Mouse (Mus musculus) liver, embryonic 12.5 days (tissue): ENCODE measurements around the gene Ube2g1. TPM values are rescaled to one million over a fixed set of nuclear protein-coding genes. Genes with fewer than 3 reads are reported as not detected.

Experiments used
- ATAC-seq: fragments of 200-750 bp; cut with Nextera tagmentation; 2 replicates; pipeline ENCODE4 v1.8.0; 2017; ENCODE audit warnings: moderate number of reproducible peaks, mild to moderate bottlenecking, moderate library complexity
- H3K27ac ChIP-seq: fragments of 300-500 bp; sonication (generic); 2 replicates; pipeline ENCODE4 v1.5.1; 2016; ENCODE audit warnings: mild to moderate bottlenecking
- H3K27me3 ChIP-seq: fragments of 300-500 bp; sonication (generic); replicated peaks from 2 replicates; pipeline ENCODE4 v1.6.1; 2016; ENCODE audit warnings: mild to moderate bottlenecking, moderate library complexity
- H3K36me3 ChIP-seq: fragments of 300-500 bp; sonication (generic); 2 replicates; pipeline ENCODE4 v1.6.1; 2016; ENCODE audit warnings: mild to moderate bottlenecking, moderate library complexity
- H3K4me1 ChIP-seq: fragments of 300-500 bp; sonication (generic); 2 replicates; pipeline ENCODE4 v1.6.1; 2016
- H3K4me2 ChIP-seq: fragments of 300-500 bp; sonication (generic); 2 replicates; pipeline ENCODE4 v1.6.1; 2016; ENCODE audit warnings: mild to moderate bottlenecking, moderate library complexity
- H3K4me3 ChIP-seq: fragments of 300-500 bp; sonication (generic); 2 replicates; pipeline ENCODE4 v1.5.1; 2016; ENCODE audit warnings: mild to moderate bottlenecking, moderate library complexity
- H3K9ac ChIP-seq: fragments of 300-500 bp; sonication (generic); 2 replicates; pipeline ENCODE4 v1.6.1; 2016; ENCODE audit warnings: mild to moderate bottlenecking, moderate library complexity
- H3K9me3 ChIP-seq: fragments of 300-500 bp; sonication (generic); replicated peaks from 2 replicates; pipeline ENCODE4 v1.6.1; 2016; ENCODE audit warnings: mild to moderate bottlenecking, moderate library complexity
- WGBS: fragments of 180-500 bp; shearing (Covaris S2); methylation state at CpG from one replicate; pipeline ENCODE4 v1.1.7; 2016; ENCODE audit not compliant: insufficient replicate concordance; 5-methylcytosine and 5-hydroxymethylcytosine counted together
- polyA plus RNA-seq: library from polyadenylated mRNA; unstranded; fragments of >200 nt; fragmentation: Nextera tagmentation; extraction: Ambion mirVana; gene quantifications from 2 replicates; pipeline ENCODE4 v1.2.1, GENCODE M21; 2016

Ube2g1 gene
- polyA plus RNA-seq, result 36.7 and 37.3 TPM in 2 replicates

DNA sequence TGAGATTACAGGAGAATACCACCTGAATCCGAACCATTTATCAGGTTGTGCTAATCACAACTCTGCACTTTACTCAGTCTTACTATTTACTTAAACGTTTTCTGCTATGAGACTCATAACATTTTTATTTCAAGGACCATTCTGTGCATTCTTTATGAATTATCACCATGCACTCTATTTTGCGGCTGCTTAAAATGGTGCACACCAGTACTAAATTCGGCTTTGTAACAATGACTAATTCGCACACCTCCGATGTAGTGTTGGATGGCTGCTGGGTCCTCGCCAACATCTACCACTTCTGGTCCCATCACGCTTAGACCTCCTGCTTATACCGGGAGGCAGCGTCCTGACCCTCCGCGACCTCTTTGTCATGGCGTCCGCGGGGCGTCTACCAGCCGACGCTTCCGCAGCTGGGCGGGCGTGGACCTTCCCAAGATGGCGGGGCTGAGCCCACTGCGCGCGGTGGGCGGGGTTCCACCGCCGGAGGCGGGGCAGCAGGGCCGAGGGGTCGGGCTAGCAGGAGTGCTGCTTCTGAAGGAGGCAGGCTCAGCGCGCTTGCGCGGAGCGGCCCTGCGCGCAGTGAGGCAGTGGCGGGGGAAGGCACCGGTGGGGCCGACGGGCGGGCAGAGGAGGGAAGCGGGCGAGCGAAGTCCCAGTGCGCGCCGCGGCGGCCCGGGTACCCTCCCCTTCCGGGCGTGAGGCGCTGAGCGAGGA is at the start of gene Ube2g1:
Gene Ube2g1, plus strand, starts transcription at position 590 of the 714 bp plus-strand sequence.
- peak within 1 kb of the TSS; percentile 99 for H3K27ac ChIP-seq
- H3K9me3 ChIP-seq, result no peaks in the 10 kb centered on the region
- peak; percentile 94 for ATAC-seq
- peaks cover 30% of the 10 kb centered on the region for H3K4me1 ChIP-seq
- H3K36me3 ChIP-seq, result no peaks in the 10 kb centered on the region
- H3K9ac ChIP-seq, result peak within 1 kb of the TSS; percentile 98
- WGBS, result 2% methylated on average over 46 of the region's 56 CpGs
- peak within 1 kb of the TSS; percentile 97 for H3K4me3 ChIP-seq
- H3K27me3 ChIP-seq, result no peaks in the 10 kb centered on the region
- peak within 1 kb of the TSS; percentile 93 for H3K4me2 ChIP-seq

DNA sequence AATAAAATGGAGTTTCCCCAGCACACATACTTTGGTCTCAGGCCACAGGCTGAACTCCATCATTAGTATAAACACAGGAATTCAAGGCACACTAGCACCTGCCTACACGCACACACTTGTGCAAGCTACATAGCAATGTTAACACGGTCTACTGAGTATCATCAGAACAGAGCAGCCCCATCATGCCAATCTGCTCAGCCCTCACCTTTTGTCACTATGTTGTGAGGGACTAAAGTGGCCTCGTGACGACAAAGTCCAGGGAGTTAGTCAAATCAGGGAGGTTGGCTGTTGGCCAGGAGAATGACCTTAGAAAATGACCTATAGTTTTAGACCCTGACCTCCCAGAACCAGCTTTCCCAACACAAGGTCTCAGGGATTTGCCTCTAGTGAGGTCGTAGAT is 48.9 kb upstream of the Ube2g1 start:
- no peak overlapping the region for H3K4me3 ChIP-seq
- H3K27ac ChIP-seq, result no peak overlapping the region
- H3K9me3 ChIP-seq, result no peaks in the 10 kb centered on the region
- no peaks in the 10 kb centered on the region for H3K27me3 ChIP-seq
- H3K36me3 ChIP-seq, result no peaks in the 10 kb centered on the region
- no peak overlapping the region for H3K9ac ChIP-seq
- ATAC-seq, result peak; percentile 32; the same call in 1 of the 2 replicates
- H3K4me2 ChIP-seq, result no peak overlapping the region
- no peaks in the 10 kb centered on the region for H3K4me1 ChIP-seq
- 68% methylated on average over 5 of the region's 5 CpGs for WGBS

DNA sequence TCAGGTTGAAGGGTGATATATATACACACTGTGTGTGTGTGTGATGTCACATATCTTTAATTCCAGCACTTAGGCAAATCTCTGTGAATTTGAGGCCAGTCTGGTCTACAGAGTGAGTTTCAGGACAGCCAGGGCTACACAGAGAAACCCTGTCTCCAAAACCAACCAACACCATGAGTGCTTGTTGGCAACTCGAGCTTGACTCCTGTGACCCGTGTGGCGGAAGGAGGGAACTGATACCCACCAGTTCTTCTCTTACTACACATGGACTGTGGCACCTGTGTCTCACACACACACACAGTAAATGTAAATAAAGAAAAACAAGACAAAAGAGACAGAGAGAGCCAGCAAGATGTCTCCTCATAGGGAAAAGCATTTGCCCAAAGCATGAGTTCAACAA is 46.4 kb upstream of the Ube2g1 start:
- ATAC-seq, result no peak
- Histone ChIP-seq H3K36me3 (no peaks in the 10 kb centered on the region), H3K4me3 (no peak overlapping the region), H3K4me2 (no peak overlapping the region), H3K9ac (no peak overlapping the region), H3K27ac (no peak overlapping the region), H3K9me3 (no peaks in the 10 kb centered on the region), H3K4me1 (no peaks in the 10 kb centered on the region; the same call in 1 of the 2 replicates), H3K27me3 (no peaks in the 10 kb centered on the region)
- 61% methylated on average over 3 of the region's 3 CpGs for WGBS

DNA sequence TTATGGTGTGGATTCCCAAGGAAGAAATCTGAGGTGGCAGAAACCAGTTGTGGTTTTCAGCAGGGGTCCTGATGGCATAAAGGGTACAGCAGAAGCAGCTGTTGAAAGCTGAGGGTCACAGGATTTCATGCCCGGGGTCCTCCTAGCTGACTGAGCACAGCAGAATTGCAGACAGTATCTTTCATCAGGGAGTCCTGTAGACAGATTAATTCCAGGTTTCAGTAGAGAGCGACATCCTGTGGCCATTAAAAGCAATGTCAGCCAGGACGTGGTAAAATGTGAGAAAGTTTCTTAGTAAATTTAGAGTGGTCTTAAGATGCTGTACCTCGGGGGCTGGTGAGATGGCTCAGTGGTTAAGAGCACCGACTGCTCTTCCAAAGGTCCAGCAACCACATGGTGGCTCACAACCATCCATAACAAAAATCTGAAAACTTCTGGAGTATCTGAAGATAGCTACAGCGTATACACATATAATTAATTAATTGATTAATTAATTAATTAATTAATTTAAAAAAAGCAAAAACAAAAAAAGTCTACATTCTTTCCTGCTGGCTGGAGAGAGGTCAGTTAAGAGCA is 42.8 kb upstream of the Ube2g1 start:
- WGBS, result 19% methylated on average over 6 of the region's 6 CpGs

DNA sequence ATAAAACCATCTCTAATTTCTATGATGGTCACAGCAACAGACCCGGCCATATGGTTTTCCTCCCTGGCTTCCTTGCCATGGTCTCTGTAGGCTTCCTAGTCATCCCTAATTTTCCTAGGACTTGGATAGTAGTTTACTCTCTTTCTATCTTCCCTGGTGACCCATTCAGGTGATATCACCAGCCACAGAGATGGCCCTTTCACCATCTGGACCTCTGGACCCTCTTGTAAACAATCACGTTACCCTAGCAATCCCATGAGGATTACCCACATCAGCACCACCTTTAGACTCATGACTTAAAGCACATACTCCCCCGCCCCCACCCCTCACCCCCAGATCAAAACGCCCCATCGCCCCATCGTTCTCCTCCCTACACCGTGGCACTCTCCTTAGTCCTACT is 40.8 kb upstream of the Ube2g1 start:
- Histone ChIP-seq H3K36me3 (no peaks in the 10 kb centered on the region), H3K4me2 (no peak overlapping the region), H3K4me1 (peaks cover 20% of the 10 kb centered on the region), H3K27ac (no peak overlapping the region), H3K9me3 (no peaks in the 10 kb centered on the region), H3K27me3 (0 out of 2 replicates have a peak, but pooled peaks cover 1% of the 10 kb centered on the region), H3K4me3 (no peak overlapping the region), H3K9ac (no peak overlapping the region)
- WGBS, result 68% methylated on average over 7 of the region's 7 CpGs
- ATAC-seq, result no peak

More for the DNA sequence above, 42.8 kb upstream of the Ube2g1 start:
- Histone ChIP-seq H3K27ac (no peak overlapping the region), H3K9ac (no peak overlapping the region), H3K36me3 (no peaks in the 10 kb centered on the region), H3K4me1 (peaks cover 5% of the 10 kb centered on the region; the same call in 1 of the 2 replicates), H3K27me3 (no peaks in the 10 kb centered on the region), H3K9me3 (no peaks in the 10 kb centered on the region), H3K4me2 (no peak overlapping the region), H3K4me3 (no peak overlapping the region)
- ATAC-seq, result no peak

DNA sequence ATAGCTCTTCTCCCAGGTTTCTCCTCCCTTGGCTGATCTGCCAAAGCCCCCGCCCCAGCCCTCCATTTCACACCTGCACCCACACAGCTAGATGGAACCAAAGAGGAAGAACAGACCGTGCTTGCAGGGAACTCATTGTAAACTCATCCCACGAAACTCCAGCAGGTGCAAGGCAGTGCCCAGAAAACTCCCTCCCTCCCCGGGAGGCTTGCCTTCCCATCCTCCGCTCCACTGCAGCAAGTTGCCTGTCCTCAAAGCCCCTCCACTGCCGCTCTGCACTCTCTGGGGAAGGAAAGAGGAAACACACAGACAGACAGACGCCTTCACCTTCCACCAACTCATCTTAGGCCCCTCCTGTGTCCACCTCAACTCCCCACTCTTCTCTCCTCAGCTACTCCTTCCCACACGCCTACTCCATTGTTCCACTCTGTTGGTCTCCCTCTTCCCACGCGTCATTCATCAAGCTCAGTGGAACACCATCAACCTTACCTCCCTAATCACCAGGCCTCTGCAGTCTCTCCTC is 40.2 kb upstream of the Ube2g1 start:
- Histone ChIP-seq H3K27ac (no peak overlapping the region), H3K4me3 (no peak overlapping the region), H3K4me1 (peaks cover 20% of the 10 kb centered on the region), H3K9ac (no peak overlapping the region), H3K36me3 (no peaks in the 10 kb centered on the region), H3K27me3 (0 out of 2 replicates have a peak, but pooled peaks cover 5% of the 10 kb centered on the region), H3K4me2 (no peak overlapping the region), H3K9me3 (no peaks in the 10 kb centered on the region)
- ATAC-seq, result no peak
- 36% methylated on average over 10 of the region's 10 CpGs for WGBS

DNA sequence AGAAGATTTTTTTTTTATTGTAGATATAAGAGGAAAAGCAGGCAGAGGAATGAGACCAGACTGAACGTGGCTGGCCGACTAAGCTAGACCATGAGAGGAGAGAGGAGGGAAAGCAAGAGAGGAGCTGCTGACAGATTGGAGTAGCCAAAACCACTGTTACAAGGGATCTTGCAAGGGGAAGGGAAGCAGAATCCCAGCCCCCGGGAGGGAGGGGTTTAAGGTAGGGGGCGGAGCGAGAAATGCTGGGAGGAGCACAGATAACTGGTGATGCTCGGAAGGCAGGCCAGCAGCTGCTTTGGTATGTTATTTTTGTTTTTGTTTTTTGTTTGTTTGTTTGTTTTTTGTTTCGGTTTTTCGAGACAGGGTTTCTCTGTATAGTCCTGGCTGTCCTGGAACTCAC is 38.0 kb upstream of the Ube2g1 start:
- Histone ChIP-seq H3K36me3 (no peaks in the 10 kb centered on the region), H3K9me3 (no peaks in the 10 kb centered on the region), H3K4me1 (peaks cover 20% of the 10 kb centered on the region), H3K9ac (no peak overlapping the region), H3K27ac (no peak overlapping the region), H3K4me3 (no peak overlapping the region), H3K27me3 (0 out of 2 replicates have a peak, but pooled peaks cover 5% of the 10 kb centered on the region), H3K4me2 (no peak overlapping the region)
- no peak for ATAC-seq
- WGBS, result 22% methylated on average over 8 of the region's 8 CpGs

DNA sequence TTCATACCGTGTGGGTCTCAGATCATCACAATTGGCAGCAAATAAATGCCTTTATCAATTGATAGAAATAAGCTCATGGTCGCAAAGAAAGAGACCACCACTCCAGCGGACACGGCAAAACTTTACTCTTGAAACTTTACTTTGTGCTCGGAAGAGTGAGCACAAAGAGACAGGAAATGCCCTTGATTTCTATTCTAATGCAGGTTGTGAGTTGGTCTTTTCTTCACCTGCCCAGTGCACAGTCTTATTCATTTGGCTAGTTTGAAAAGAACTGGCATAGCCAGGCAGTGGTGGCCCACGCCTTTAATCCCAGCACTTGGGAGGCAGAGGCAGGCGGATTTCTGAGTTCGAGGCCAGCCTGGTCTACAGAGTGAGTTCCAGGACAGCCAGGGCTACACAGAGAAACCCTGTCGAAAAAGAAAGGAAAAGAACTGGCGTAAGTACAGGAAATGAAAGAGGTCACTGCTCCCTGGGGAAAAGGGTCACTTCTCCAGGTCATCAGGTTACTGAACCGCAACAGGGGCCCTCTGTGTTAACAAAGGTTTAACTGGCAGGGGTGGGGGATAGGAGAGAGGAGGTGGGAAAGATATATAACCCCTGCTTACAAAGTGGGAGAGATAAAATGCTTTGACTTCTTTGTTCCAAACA is 37.3 kb upstream of the Ube2g1 start:
- WGBS, result 69% methylated on average over 11 of the region's 11 CpGs
- Histone ChIP-seq H3K36me3 (no peaks in the 10 kb centered on the region), H3K9ac (no peak overlapping the region), H3K4me3 (no peak overlapping the region), H3K9me3 (no peaks in the 10 kb centered on the region), H3K4me2 (0 out of 2 replicates have a peak overlapping the region, but pooled peaks have one; percentile 54), H3K27ac (no peak overlapping the region), H3K27me3 (0 out of 2 replicates have a peak, but pooled peaks cover 5% of the 10 kb centered on the region), H3K4me1 (peaks cover 20% of the 10 kb centered on the region)
- no peak for ATAC-seq

DNA sequence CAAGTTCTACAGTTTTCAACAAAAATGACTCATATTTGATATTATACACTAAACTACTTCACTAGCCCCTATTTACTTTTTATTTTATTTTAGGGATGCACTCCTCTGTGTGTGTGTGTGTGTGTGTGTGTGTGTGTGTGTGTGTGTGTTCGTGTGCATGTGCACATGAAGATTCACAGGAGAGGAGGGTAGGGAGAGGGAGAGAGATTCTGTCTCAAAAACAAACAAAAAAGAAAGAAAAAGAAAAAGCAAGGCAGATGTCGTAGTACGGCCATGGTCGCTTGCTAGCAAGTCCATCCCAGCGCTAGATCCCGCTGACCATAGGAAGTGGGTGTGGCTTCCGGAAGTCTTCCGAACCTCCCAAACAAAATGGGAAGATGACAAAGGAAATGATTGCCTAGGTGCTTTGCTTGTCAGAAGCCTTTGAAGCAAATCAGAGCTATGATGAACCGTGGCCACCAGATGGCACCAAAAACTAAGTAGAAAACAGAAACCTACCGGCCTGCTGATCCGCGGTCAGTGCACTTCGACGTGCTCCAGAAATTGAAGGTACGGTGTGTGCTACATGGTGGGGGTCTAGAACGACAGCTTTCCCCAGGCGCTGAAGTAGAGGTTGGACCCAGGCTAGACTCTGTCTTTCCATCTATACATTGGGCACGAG is 36.6 kb upstream of the Ube2g1 start:
- 0 out of 2 replicates have a peak, but pooled peaks cover 5% of the 10 kb centered on the region for H3K27me3 ChIP-seq
- 0 out of 2 replicates have a peak, but pooled peaks have one; percentile 49 for ATAC-seq
- no peaks in the 10 kb centered on the region for H3K9me3 ChIP-seq
- H3K36me3 ChIP-seq, result no peaks in the 10 kb centered on the region
- H3K4me3 ChIP-seq, result no peak overlapping the region
- no peak overlapping the region for H3K9ac ChIP-seq
- 2% methylated on average over 18 of the region's 18 CpGs for WGBS
- peak overlapping the region; percentile 54 for H3K4me2 ChIP-seq
- H3K27ac ChIP-seq, result no peak overlapping the region
- peaks cover 20% of the 10 kb centered on the region for H3K4me1 ChIP-seq

DNA sequence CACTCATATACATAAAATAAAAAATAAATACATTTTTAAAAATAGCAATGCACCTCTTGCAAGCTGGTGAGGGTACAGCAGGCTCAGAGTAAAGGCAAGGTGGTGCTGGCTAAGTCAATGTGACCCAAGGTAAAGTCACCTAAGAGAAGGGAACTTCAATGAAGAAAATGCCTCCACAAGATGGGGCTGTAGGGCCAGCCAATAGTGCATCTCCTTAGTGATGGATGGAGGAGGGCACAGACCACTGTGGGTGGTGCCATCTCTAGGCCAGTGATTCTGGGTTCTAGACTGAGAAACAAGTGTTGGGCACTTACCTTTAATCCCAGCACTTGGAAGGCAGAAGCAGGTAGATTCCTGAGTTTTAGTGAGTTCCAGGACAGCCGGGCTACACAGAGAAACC is 33.3 kb upstream of the Ube2g1 start:
- H3K4me3 ChIP-seq, result no peak overlapping the region
- H3K4me2 ChIP-seq, result no peak overlapping the region
- no peak overlapping the region for H3K9ac ChIP-seq
- peaks cover 45% of the 10 kb centered on the region for H3K4me1 ChIP-seq
- H3K27me3 ChIP-seq, result peaks cover 19% of the 10 kb centered on the region
- H3K9me3 ChIP-seq, result no peaks in the 10 kb centered on the region
- H3K36me3 ChIP-seq, result no peaks in the 10 kb centered on the region
- ATAC-seq, result no peak
- WGBS, result 79% methylated on average over 1 of the region's 1 CpGs
- no peak overlapping the region for H3K27ac ChIP-seq

DNA sequence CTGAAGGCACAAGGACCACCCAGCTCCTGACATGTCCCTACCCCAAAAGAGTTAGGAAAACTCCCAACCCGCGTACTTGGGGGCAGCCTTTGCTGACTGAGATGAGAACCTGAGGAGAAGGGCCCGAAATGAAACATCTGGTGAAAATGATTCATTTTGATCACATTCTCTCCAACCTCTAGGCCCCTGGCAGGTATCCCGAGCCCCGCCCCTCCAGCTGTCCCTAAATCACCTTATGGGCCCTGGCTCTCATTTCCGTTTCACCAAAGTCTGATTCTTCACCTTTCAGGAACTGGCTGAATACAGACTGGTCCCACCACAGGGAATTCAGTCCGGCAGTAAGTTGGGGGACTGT is 31.0 kb upstream of the Ube2g1 start:
- H3K36me3 ChIP-seq, result no peaks in the 10 kb centered on the region
- peak overlapping the region; percentile 64 for H3K4me2 ChIP-seq
- no peak overlapping the region for H3K27ac ChIP-seq
- no peaks in the 10 kb centered on the region for H3K9me3 ChIP-seq
- peaks cover 19% of the 10 kb centered on the region for H3K27me3 ChIP-seq
- ATAC-seq, result no peak
- peaks cover 24% of the 10 kb centered on the region for H3K4me1 ChIP-seq
- H3K9ac ChIP-seq, result no peak overlapping the region
- WGBS, result 39% methylated on average over 7 of the region's 7 CpGs
- H3K4me3 ChIP-seq, result peak overlapping the region; percentile 36
